Mouse (Mus musculus) embryonic facial prominence, embryonic 15.5 days (tissue): ENCODE data around the gene Trpm5. TPM values are rescaled to one million over a fixed set of nuclear protein-coding genes. Genes with fewer than 3 reads are reported as not detected.

Experiments used
- ATAC-seq: fragments of 200-750 bp; cut with Nextera tagmentation; 2 replicates; pipeline ENCODE4 v1.8.0; 2017; ENCODE audit warnings: low read depth, moderate TSS enrichment; ENCODE audit not compliant: insufficient number of reproducible peaks, low FRiP score, low TSS enrichment
- H3K27ac ChIP-seq: fragments of 300-500 bp; sonication (generic); replicated peaks from 2 replicates; pipeline ENCODE4 v1.5.1; 2015; ENCODE audit warnings: mild to moderate bottlenecking, inconsistent platforms
- H3K27me3 ChIP-seq: fragments of 300-500 bp; sonication (generic); 2 replicates; pipeline ENCODE4 v1.6.1; 2015; ENCODE audit warnings: inconsistent platforms
- H3K36me3 ChIP-seq: fragments of 300-500 bp; sonication (generic); 2 replicates; pipeline ENCODE4 v1.6.1; 2015; ENCODE audit warnings: mild to moderate bottlenecking, inconsistent platforms
- H3K4me1 ChIP-seq: fragments of 300-500 bp; sonication (generic); 2 replicates; pipeline ENCODE4 v1.6.1; 2015; ENCODE audit warnings: inconsistent platforms
- H3K4me2 ChIP-seq: fragments of 300-500 bp; sonication (generic); replicated peaks from 2 replicates; pipeline ENCODE4 v1.6.1; 2015; ENCODE audit warnings: mild to moderate bottlenecking, inconsistent platforms
- H3K4me3 ChIP-seq: fragments of 300-500 bp; sonication (generic); replicated peaks from 2 replicates; pipeline ENCODE4 v1.5.1; 2015; ENCODE audit warnings: mild to moderate bottlenecking, inconsistent platforms
- H3K9ac ChIP-seq: fragments of 300-500 bp; sonication (generic); 2 replicates; pipeline ENCODE4 v1.6.1; 2015; ENCODE audit warnings: inconsistent platforms
- H3K9me3 ChIP-seq: fragments of 300-500 bp; sonication (generic); replicated peaks from 2 replicates; pipeline ENCODE4 v1.6.1; 2016; ENCODE audit warnings: inconsistent platforms
- WGBS: fragments of 180-500 bp; shearing (Covaris S2); methylation state at CpG from one replicate; pipeline ENCODE4 v1.1.7; 2015; 5-methylcytosine and 5-hydroxymethylcytosine counted together
- polyA plus RNA-seq: library from polyadenylated mRNA; unstranded; fragments of >200 nt; fragmentation: Nextera tagmentation; extraction: Ambion mirVana; gene quantifications from 2 replicates; pipeline ENCODE4 v1.2.1, GENCODE M21; 2015

The Trpm5 gene
- polyA plus RNA-seq, 1 experiment from 2014 or later = 12.5 TPM

DNA sequence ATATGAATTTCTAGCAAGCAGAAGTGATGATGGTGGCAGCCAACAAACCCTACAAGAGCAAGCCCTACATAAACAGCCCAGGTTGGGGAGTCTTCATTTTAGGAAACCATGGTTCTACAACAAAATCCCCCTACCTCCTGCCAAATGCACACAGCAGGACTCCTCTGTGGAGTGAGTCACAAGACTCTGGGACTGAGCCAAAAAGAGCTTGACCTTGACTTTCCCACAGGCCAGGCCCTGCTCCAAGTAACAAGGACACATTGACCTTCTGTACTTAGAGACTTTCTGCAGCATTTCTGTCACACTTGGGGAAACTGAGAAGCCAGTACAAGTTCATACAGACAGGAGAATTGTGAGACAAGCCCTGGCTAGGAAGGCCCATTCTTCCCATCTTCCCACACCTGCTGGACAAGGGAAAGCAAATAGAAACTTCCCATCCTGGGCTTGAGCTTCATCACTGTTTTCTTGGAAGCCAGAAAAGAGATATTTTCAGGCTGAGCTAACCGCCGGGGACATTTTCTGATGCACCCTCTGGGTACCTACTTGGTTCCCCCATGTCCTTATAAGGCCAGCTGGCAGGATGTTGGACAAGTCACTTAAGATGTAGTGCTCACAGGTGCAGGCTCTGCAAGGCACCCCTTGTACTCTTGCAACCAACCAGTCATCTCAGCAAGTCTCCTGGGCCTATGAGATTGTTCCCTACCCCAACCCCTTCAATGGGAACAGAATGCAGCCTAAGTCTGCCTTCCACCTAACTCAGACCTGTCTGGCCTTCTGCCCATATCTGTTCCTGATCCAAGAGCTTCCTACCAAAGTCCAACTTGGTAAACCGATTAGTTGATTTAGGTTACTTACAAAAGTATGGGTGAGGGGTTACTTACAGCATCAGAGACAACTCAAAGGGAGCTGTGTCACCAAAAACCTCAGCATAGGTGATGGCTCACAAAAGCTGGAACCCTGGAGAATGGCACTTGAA, 44.3 kb downstream of the Trpm5 start:
- H3K27me3 ChIP-seq = no peaks in the 10 kb centered on the region
- H3K9me3 ChIP-seq = no peaks in the 10 kb centered on the region
- no peak overlapping the region for H3K9ac ChIP-seq
- no peak overlapping the region for H3K4me3 ChIP-seq
- ATAC-seq = no peak
- no peaks in the 10 kb centered on the region for H3K36me3 ChIP-seq
- H3K4me2 ChIP-seq = no peak overlapping the region
- no peak overlapping the region for H3K27ac ChIP-seq
- WGBS = 88% methylated on average over 3 of the region's 3 CpGs
- peaks cover 24% of the 10 kb centered on the region for H3K4me1 ChIP-seq

GRCm38 (mm10) chr7:143049331-143049730, 45.1 kb downstream of the Trpm5 start:
- Histone ChIP-seq H3K9me3 (no peaks in the 10 kb centered on the region), H3K27me3 (no peaks in the 10 kb centered on the region), H3K36me3 (no peaks in the 10 kb centered on the region), H3K4me2 (no peak overlapping the region), H3K4me3 (no peak overlapping the region), H3K9ac (no peak overlapping the region), H3K27ac (no peak overlapping the region), H3K4me1 (peaks cover 16% of the 10 kb centered on the region)
- 73% methylated on average over 3 of the region's 3 CpGs for WGBS
- ATAC-seq = no peak

GRCm38 (mm10) chr7:143046358-143046757, 48.1 kb downstream of the Trpm5 start:
- WGBS = 75% methylated on average over 7 of the region's 7 CpGs
- Histone ChIP-seq H3K27ac (no peak overlapping the region), H3K27me3 (no peaks in the 10 kb centered on the region), H3K9ac (no peak overlapping the region), H3K4me2 (no peak overlapping the region), H3K4me3 (no peak overlapping the region), H3K36me3 (no peaks in the 10 kb centered on the region), H3K4me1 (no peaks in the 10 kb centered on the region), H3K9me3 (no peaks in the 10 kb centered on the region)
- no peak for ATAC-seq

- Histone ChIP-seq H3K4me2 (no peak overlapping the region), H3K27me3 (no peaks in the 10 kb centered on the region), H3K27ac (no peak overlapping the region), H3K4me1 (no peaks in the 10 kb centered on the region), H3K36me3 (no peaks in the 10 kb centered on the region), H3K9ac (no peak overlapping the region), H3K4me3 (no peak overlapping the region), H3K9me3 (no peaks in the 10 kb centered on the region)
- ATAC-seq = no peak
Observed at GRCm38 (mm10) chr7:143044826-143045206, 49.6 kb downstream of the Trpm5 start.

DNA sequence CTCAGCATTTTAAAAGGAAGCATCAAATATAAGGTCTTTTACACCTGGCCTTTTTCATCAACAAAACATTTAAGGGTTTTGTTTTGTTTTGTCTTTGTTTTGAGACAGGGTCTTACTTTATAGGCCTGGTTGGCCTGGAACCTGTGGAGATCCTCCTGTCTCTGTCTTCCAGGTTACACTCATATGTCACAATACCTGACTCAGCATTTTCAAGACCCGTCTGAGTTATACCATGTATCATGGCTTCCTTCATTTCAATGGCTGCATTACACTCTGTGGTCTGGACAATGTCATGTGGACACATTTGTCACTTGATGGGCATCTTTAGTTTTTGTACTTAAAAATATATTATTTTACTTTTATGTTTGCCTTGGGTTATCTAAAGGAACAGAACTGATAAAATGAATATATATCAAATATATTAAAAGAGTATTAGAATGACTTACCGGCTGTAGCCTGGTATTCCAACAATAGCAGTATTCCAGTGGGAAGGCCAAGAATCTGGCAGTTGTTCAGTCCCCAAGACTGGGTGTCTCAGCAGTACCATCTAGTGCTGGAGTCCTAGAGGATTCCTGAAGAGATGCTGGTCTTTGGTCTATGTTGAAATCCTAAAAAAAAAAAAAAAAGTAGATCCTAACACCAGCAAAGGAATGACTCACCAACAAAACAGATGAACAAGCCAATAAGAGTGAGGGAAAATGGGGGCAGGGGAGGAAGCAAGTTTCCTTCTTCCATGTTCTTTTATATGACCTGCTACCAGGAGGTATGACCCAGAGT, 50.2 kb downstream of the Trpm5 start:
- Histone ChIP-seq H3K9me3 (no peaks in the 10 kb centered on the region), H3K27me3 (no peaks in the 10 kb centered on the region), H3K4me3 (no peak overlapping the region), H3K4me2 (no peak overlapping the region), H3K9ac (no peak overlapping the region), H3K36me3 (no peaks in the 10 kb centered on the region), H3K27ac (no peak overlapping the region), H3K4me1 (no peaks in the 10 kb centered on the region)
- 83% methylated on average over 2 of the region's 2 CpGs for WGBS
- no peak for ATAC-seq

- H3K4me2 ChIP-seq = no peak overlapping the region
- 84% methylated on average over 3 of the region's 3 CpGs for WGBS
- no peak overlapping the region for H3K9ac ChIP-seq
- no peak overlapping the region for H3K27ac ChIP-seq
- no peaks in the 10 kb centered on the region for H3K9me3 ChIP-seq
- no peak for ATAC-seq
- no peaks in the 10 kb centered on the region for H3K4me1 ChIP-seq
- H3K27me3 ChIP-seq = no peaks in the 10 kb centered on the region
- no peaks in the 10 kb centered on the region for H3K36me3 ChIP-seq
- H3K4me3 ChIP-seq = no peak overlapping the region
Observed at GRCm38 (mm10) chr7:143042897-143043300, 51.5 kb downstream of the Trpm5 start.

- 56% methylated on average over 3 of the region's 3 CpGs for WGBS
- Histone ChIP-seq H3K27ac (no peak overlapping the region), H3K4me2 (no peak overlapping the region), H3K27me3 (no peaks in the 10 kb centered on the region), H3K4me1 (no peaks in the 10 kb centered on the region), H3K9me3 (no peaks in the 10 kb centered on the region), H3K4me3 (no peak overlapping the region), H3K36me3 (0 out of 2 replicates have a peak, but pooled peaks cover 4% of the 10 kb centered on the region), H3K9ac (no peak overlapping the region)
- ATAC-seq = no peak; the same call in 1 of the 2 replicates
Observed at GRCm38 (mm10) chr7:143042089-143042488, 52.4 kb downstream of the Trpm5 start.

DNA sequence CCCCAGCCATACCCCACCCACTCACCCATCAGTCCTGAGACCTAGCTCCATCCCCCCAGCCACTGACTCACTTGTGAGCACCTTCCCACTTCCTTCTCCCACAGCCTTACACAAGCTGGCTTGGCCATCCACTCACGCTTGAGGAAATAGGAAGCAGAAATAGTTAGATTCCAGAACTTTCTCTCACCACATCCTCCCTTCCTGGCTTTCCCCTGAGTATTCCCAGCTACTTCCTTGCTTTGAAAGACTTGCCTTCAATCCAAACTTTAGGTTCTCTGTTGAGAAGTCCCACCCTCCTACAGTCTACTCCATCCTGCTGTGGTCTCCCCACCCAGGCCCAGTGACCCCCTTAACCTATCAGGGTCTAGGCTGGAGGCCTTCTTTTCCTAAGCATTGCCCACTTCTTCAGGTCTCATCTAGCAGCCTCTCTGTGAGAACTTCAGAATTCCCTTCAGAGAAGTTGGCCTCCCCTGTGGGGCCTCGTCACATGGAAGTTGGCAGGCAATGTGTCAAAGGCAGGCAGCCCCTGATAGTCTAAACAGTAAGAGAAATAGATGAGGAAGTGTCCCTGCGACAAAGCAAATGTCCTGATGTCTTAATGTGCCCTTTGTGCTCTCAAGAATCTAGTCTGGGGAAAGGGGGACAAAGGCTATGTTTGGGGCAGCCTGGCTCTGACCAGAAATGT, 53.2 kb downstream of the Trpm5 start:
- Histone ChIP-seq H3K9ac (no peak overlapping the region), H3K9me3 (no peaks in the 10 kb centered on the region), H3K27ac (no peak overlapping the region), H3K4me2 (no peak overlapping the region), H3K36me3 (0 out of 2 replicates have a peak, but pooled peaks cover 4% of the 10 kb centered on the region), H3K4me1 (no peaks in the 10 kb centered on the region), H3K27me3 (no peaks in the 10 kb centered on the region), H3K4me3 (no peak overlapping the region)
- no peak for ATAC-seq
- WGBS = 76% methylated on average over 3 of the region's 3 CpGs

DNA sequence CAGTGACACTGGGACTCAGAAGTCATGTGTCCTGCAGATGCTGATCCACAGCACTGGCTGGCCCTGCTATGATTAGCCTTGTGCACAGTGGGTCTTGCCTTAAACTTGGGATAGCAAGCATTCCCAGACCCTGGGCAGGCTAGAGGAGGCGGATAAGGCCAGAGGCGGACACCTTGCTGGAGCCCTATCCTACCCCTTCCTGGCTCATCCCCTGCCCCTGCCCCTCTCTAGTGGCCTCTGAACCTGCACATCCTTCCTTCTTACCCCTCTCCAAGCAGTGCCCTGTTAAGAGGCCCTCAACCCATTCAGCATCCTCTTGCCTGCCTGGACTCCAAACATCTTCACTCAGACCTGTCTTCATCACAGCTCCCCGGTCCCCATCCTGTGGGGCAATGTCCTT, 53.9 kb downstream of the Trpm5 start:
- no peak for ATAC-seq
- Histone ChIP-seq H3K4me3 (no peak overlapping the region), H3K27me3 (no peaks in the 10 kb centered on the region), H3K4me2 (no peak overlapping the region), H3K9me3 (no peaks in the 10 kb centered on the region), H3K9ac (no peak overlapping the region), H3K4me1 (no peaks in the 10 kb centered on the region), H3K27ac (no peak overlapping the region), H3K36me3 (0 out of 2 replicates have a peak, but pooled peaks cover 4% of the 10 kb centered on the region)
- 96% methylated on average over 3 of the region's 3 CpGs for WGBS

DNA sequence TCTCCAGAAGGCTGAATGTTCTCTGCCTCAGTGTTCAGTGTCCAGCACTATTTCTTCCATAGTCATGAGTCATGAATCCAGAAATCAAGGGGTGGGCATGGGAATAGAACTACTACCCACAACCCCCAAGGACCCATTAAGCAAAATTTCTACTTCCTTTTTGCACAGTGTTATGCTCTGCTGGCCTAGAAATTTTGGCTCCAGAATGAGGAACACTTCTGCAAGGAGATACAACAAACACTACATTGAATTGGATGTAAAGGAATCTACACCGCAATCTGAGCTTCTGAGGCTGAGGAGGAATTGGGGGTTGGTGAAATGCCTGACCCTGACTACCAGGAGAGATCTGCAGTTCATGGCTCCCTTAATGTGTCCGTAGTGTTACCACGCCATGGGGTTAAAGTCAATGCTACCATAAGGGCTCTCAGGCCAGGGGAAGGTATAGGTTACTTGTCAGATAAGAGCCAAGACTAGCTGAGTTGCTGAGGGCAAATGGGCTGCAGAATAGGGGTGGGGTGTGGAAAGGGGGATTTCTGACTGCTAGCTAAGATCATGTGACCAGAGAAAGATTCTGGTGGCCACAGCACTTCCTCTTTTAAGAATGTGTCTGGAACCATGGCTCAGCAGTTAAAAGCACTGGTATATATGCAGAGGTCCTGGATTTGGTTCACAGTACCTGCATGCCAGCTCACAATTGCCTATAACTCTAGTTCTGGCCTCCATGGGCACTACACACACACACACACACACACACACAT, 56.1 kb downstream of the Trpm5 start:
- WGBS = 91% methylated on average over 3 of the region's 3 CpGs
- Histone ChIP-seq H3K4me2 (no peak overlapping the region), H3K27me3 (no peaks in the 10 kb centered on the region), H3K9ac (no peak overlapping the region), H3K9me3 (no peaks in the 10 kb centered on the region), H3K4me1 (no peaks in the 10 kb centered on the region), H3K36me3 (0 out of 2 replicates have a peak, but pooled peaks cover 13% of the 10 kb centered on the region), H3K27ac (no peak overlapping the region), H3K4me3 (no peak overlapping the region)
- ATAC-seq = no peak
